Mouse (Mus musculus): ENCODE results near the gene Slc27a3.

DNA sequence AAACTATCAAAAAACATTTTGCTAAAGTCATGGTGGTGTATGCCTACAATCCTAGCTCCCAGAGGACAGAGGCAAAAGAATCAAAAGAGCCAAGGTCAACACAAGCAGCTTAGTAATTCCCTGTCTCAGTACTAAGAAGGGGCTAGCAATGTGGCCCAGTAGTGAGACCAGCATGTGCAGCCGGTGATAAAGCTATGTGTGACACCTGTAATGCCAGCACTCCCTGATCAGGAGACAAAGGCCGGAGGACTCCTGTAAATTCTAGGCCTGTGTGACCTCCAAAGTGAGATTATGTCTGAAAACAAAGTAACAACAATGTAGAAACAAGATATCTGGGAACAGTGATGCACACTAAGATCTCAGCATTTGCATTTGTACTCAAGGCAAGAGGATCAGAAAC, 35.8 kb upstream of the Slc27a3 start:
- no peak for TF ChIP-seq EP300 (IDR thresholded peaks at IDR 0.05; ENCODE audit: low read length)
- TF ChIP-seq POLR2AphosphoS2 (IDR thresholded peaks at IDR 0.05; ENCODE audit: low read depth, low read length): no peak
- TF ChIP-seq CTCF (conservative IDR thresholded peaks at IDR 0.05 in 1 of 2, IDR thresholded peaks at IDR 0.05 in 1 of 2; ENCODE audit: low read depth in 2 of 2, low read length in 2 of 2): no peak
- no peak for TF ChIP-seq MAX (IDR thresholded peaks at IDR 0.05; ENCODE audit: low read length)
- no peak for TF ChIP-seq NRF1 (IDR thresholded peaks at IDR 0.05; ENCODE audit: low read depth, low read length)
- TF ChIP-seq CHD2 (IDR thresholded peaks at IDR 0.05; ENCODE audit: low read length): no peak
- no peak for TF ChIP-seq USF2 (conservative IDR thresholded peaks at IDR 0.05; ENCODE audit: low read depth, low read length)
- no peak for TF ChIP-seq MAFK (IDR thresholded peaks at IDR 0.05; ENCODE audit: insufficient replicate concordance, low read length)
- TF ChIP-seq POLR2A (IDR thresholded peaks at IDR 0.05; ENCODE audit: low read depth, low read length): no peak
- no peak for TF ChIP-seq RAD21 (IDR thresholded peaks at IDR 0.05; ENCODE audit: low read depth, low read length)
- no peak for TF ChIP-seq JUND (conservative IDR thresholded peaks at IDR 0.05; ENCODE audit: low read depth, low read length)
- no peak for TF ChIP-seq CHD1 (IDR thresholded peaks at IDR 0.05; ENCODE audit: low read depth, low read length)
- no peak for TF ChIP-seq E2F4 (IDR thresholded peaks at IDR 0.05; ENCODE audit: insufficient replicate concordance, low read depth, low read length)
- TF ChIP-seq UBTF (IDR thresholded peaks at IDR 0.05; ENCODE audit: low read depth, low read length): no peak

Measured in CH12.LX (cell line).